Mouse (Mus musculus): Measurements from ENCODE around the gene Gm17689. TPM values are rescaled to one million over a fixed set of nuclear protein-coding genes. Genes with fewer than 3 reads are reported as not detected.

Gm17689 gene
- polyA plus RNA-seq (2014; fragmentation: Nextera tagmentation; extraction: Ambion mirVana): not detected in 2 replicates

DNA sequence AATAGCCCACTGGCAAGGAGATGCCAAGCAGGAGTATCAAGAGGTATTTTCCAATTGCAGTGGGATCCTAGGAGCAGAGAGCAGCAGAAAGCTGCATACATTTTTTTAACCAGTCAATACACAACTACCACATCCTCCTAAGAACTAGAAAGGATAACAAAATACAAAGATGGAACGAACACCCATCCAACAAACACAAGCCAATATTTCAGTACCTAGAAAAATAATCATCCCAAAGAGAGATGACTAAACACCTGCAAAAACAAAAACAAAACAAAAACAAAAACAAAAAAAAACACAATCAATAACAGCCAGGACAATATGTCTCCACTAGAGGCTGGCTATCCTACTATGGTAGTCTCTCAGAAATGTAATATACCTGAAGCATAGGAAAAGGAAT lies at the start of gene Gm17689:
Gene Gm17689 (minus strand): TSS at position 101 of the 400 bp plus-strand sequence.
- DNase-seq: no peak
- Histone ChIP-seq H3K36me3 (ENCODE audit: insufficient read depth) (no peaks in the 10 kb centered on the region), H3K4me3 (ENCODE audit: low read depth, low read length) (no peak within 1 kb of the TSS), H3K27me3 (ENCODE audit: insufficient read depth, low read length) (no peaks in the 10 kb centered on the region), H3K9ac (no peak within 1 kb of the TSS), H3K27ac (ENCODE audit: low read depth) (no peak within 1 kb of the TSS), H3K4me1 (ENCODE audit: insufficient read depth) (no peaks in the 10 kb centered on the region), H3K9me3 (ENCODE audit: low read depth, low read length) (no peaks in the 10 kb centered on the region), H3K4me2 (no peak within 1 kb of the TSS)
- TF ChIP-seq CTCF (IDR thresholded peaks at IDR 0.05; ENCODE audit: low read depth): no peak
- 59% methylated on average over 1 of the region's 1 CpGs for WGBS
- ATAC-seq (ENCODE audit: insufficient read depth): no peak

DNA sequence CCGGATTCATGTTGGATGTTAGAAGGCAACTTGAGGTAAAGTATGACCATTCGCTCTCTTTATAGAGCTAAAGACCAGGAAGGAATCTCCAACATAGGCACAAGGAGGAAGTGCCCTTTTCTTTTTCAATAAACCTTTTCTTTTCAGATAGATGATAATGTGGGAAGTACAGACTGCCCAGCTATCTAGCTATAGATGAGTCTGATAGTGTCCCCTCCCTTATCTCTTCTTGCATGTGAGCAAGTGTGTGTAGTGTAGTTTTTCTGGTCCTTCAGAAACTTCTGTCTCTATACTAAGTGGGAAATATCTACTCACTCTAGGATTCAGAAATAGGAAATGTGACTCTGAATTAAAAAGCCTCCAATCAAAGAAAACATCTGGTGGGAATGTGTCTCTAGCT lies 40.6 kb downstream of the Gm17689 start, which contains the start of gene Gm5615:
Gene Gm5615 (minus strand): TSS at position 101 of the 400 bp plus-strand sequence.
- no peaks in the 10 kb centered on the region for H3K4me1 ChIP-seq (ENCODE audit: insufficient read depth)
- no peaks in the 10 kb centered on the region for H3K36me3 ChIP-seq (ENCODE audit: insufficient read depth)
- no peaks in the 10 kb centered on the region for H3K9me3 ChIP-seq (ENCODE audit: low read depth, low read length)
- H3K4me3 ChIP-seq (ENCODE audit: low read depth, low read length): no peak within 1 kb of the TSS
- no peaks in the 10 kb centered on the region for H3K27me3 ChIP-seq (ENCODE audit: insufficient read depth, low read length)
- H3K27ac ChIP-seq (ENCODE audit: low read depth): no peak within 1 kb of the TSS
- WGBS: 90% methylated on average over 2 of the region's 2 CpGs
- no peak within 1 kb of the TSS for H3K9ac ChIP-seq
- no peak within 1 kb of the TSS for H3K4me2 ChIP-seq
- no peak for TF ChIP-seq CTCF (IDR thresholded peaks at IDR 0.05; ENCODE audit: low read depth)
- no peak for DNase-seq
- no peak for ATAC-seq (ENCODE audit: insufficient read depth)

Other genes with a start within 250 kb of the Gm17689 start
- gene Gm7257, start 150.8 kb downstream of the Gm17689 start, polyA plus RNA-seq (2014; fragmentation: Nextera tagmentation; extraction: Ambion mirVana): not detected in 2 replicates
- not detected in 2 replicates for gene Gm9513, start 107.0 kb downstream of the Gm17689 start, polyA plus RNA-seq (2014; fragmentation: Nextera tagmentation; extraction: Ambion mirVana)
- not detected in 2 replicates for gene Gm5615, start 40.7 kb downstream of the Gm17689 start, polyA plus RNA-seq (2014; fragmentation: Nextera tagmentation; extraction: Ambion mirVana)
- not detected in 2 replicates for gene A630095E13Rik, start 60.7 kb upstream of the Gm17689 start, polyA plus RNA-seq (2014; fragmentation: Nextera tagmentation; extraction: Ambion mirVana)
- gene Acrv1, start 110.6 kb upstream of the Gm17689 start, polyA plus RNA-seq (2014; fragmentation: Nextera tagmentation; extraction: Ambion mirVana): not detected in 2 replicates
- 44.4 and 45.1 TPM in 2 replicates for gene Chek1, start 144.4 kb upstream of the Gm17689 start, polyA plus RNA-seq (2014; fragmentation: Nextera tagmentation; extraction: Ambion mirVana)
- 243 and 260 TPM in 2 replicates for gene Stt3a, start 185.0 kb upstream of the Gm17689 start, polyA plus RNA-seq (2014; fragmentation: Nextera tagmentation; extraction: Ambion mirVana)
- 56.0 and 60.3 TPM in 2 replicates for gene Ei24, start 214.8 kb upstream of the Gm17689 start, polyA plus RNA-seq (2014; fragmentation: Nextera tagmentation; extraction: Ambion mirVana)
- 3.3 and 3.4 TPM in 2 replicates for gene Fez1, start 239.2 kb upstream of the Gm17689 start, polyA plus RNA-seq (2014; fragmentation: Nextera tagmentation; extraction: Ambion mirVana)